Mouse (Mus musculus) small intestine, adult 2 months (tissue): ENCODE results near the gene Pdxdc1.

Source experiments
- CTCF ChIP-seq: fragments of 200-500 bp; IDR thresholded peaks from 2 replicates; pipeline ENCODE4 v1.5.1; 2012; ENCODE audit warnings: low read depth, mild to moderate bottlenecking, control low read depth, inconsistent platforms, low read length, moderate library complexity, mixed read lengths; ENCODE audit not compliant: insufficient replicate concordance, insufficient read length; ENCODE audit errors: extremely low read depth
- POLR2A ChIP-seq: fragments of 200-500 bp; IDR thresholded peaks from 2 replicates; pipeline ENCODE4 v1.6.1; 2012; ENCODE audit warnings: low read depth, mild to moderate bottlenecking, control low read depth, inconsistent platforms, low read length, moderate library complexity

DNA sequence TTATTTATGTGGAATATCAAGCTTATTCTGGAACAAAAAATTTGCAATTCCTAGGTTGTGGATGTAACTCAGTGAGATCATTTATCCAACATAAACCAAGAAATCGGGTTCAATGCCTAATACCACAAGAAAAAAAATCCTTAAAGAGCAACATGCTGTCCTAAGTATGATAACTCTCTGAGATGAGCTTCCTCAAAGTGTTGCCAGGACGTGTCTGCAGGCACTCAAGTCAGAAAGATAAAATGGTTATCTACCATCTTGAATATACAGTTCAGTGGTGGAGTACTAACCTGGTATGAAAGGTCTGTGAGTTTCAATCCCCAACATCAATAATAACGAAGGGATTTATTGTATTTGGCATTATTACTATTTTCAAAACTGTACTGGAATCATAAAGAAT, 6.6 kb downstream of the Pdxdc1 start:
- TF ChIP-seq POLR2A = no peak
- TF ChIP-seq CTCF = no peak
